Mouse (Mus musculus): ENCODE data around the gene 1700016K19Rik.
"Not testable (repeated sequence)": the region's sequence is repeated elsewhere in the genome, so short reads cannot be mapped to it uniquely, and the experiment has no call there.

The 1700016K19Rik gene

GRCm38 (mm10) chr11:75990965-75991835 lies 8.5 kb upstream of the 1700016K19Rik start:
- DNase-seq: no peak

DNA sequence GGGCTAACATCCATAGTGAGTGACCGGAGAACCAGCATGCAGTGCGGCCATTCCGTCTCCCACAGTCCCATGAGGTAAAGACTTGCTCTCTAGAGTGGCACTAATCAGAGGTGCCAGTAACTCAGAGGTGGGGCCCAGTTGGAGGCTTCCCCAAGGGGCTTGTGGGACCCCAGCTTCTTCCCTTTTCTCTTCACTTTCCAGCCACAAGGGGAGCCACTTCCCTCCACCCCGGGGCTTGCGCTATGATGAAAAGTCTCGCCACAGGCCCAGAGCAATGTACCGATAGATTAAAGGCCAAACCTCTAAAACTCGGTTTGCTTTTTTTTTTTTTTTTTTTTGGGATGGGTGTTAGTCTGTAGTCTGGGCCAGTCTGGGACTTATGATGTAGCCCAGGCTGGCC lies 7.8 kb upstream of the 1700016K19Rik start:
- DNase-seq: no peak

GRCm38 (mm10) chr11:75992481-75992880 lies 7.2 kb upstream of the 1700016K19Rik start:
- DNase-seq: no peak

- DNase-seq: no peak
Measured at GRCm38 (mm10) chr11:75994357-75994756, 5.4 kb upstream of the 1700016K19Rik start.

DNA sequence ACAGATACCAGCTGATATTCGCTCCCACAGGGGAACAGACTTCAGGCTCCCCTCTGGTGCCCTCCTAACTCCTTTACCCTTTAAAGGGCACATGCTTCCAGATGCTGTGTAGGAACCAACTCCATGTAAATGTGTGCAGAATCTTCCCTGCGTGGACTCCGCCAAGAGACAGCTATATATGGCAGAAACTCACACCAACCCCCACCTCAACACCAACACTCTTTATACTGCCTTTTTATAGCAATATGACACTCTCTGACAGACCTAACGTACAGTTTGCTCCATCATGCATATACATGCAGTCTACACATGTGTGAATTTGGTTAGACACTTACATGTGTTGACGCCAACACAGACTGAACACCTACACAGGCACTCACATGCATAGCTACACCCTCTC lies 989 bp downstream of the 1700016K19Rik start:
- DNase-seq: no peak

DNA sequence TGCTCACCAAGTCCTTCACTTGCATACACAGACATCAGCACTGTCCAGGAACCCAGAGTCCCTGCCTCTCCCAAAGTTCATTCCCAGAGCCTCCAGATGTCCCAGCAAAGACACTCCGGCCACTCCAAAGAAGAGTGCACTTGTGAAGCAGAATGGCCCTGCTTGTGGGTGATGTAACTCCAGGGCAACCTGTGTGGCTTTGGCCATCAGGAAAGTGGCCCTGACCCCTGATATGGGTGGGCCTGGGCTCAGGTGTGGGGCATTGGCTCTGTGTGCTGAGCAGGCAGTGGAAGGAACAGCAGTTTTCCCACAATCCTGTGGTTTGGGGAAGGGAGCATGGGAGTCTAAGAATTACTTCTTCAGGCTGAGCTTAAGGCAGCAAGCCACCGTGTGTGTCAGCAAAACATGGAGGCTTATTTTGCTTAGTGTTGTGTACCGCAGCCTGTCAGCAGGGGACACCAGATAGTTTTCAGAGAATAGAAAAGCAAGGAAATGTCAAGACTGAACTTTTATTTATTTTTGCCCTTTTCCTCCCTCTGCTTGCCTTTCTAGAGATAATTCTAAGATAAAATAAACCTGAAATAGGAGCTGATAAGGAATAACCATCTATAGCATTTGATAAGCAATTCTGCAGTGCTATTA lies 1.6 kb downstream of the 1700016K19Rik start:
- DNase-seq: peak; percentile 7

- not testable (repeated sequence) for DNase-seq
Measured at GRCm38 (mm10) chr11:76004276-76004675, 4.6 kb downstream of the 1700016K19Rik start.

DNA sequence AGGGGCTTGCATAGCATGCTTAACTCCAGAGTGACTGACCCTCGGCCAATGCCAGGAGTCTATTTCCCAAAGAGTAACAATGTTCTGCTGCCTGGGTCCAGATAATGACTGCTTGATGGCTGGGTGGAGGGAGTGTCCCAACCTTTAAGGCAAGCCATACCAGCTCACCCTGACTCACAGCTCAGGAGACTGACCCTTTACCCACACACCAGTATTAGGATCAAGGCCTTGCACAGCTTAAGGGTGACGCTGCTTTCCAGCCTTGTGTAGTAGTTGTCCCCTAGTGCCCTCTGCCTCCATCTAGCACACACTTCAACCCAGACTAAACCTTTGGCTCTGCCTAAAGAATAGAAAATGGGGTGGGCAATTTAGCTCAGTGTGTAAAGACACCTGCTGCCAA lies 8.4 kb downstream of the 1700016K19Rik start:
- DNase-seq: no peak

- no peak for DNase-seq
Measured at GRCm38 (mm10) chr11:76009101-76009500, 9.4 kb downstream of the 1700016K19Rik start.

DNA sequence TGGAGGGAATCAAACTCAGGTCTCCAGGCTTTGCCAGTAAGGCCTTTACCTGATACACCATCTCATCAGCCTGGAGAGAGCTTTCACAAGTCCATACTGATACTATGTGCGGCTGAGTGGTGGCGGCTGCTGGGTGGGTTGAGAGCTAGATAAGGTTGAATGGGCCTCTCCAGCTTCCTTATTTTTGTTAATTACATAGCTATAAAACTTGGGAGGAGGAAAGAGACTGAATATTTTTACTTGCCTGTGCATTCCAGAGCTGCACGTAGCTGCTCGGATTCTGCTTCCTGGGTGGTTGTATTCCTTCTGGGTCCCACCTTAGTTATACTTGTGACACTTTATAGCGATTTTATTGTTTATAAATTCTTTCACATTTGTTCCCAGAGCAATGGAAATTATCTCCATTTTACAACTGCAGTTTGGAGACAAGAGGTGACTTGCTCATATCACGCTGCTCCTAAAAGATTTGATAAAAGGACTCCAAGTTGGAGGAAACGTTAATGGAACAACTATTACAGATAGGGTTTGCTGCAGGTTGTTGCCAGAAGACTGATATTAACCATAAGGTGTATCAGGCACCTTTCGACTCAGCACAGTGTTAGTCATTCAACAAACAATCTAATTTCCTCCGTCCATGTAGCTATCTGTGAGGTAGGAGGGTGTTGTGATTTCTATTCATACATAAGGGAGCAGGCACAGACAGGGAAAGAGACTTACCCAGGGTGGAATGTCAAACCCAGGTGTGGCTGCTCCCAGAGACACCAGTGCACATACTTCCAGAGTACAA lies 11.3 kb downstream of the 1700016K19Rik start:
- DNase-seq: no peak

DNA sequence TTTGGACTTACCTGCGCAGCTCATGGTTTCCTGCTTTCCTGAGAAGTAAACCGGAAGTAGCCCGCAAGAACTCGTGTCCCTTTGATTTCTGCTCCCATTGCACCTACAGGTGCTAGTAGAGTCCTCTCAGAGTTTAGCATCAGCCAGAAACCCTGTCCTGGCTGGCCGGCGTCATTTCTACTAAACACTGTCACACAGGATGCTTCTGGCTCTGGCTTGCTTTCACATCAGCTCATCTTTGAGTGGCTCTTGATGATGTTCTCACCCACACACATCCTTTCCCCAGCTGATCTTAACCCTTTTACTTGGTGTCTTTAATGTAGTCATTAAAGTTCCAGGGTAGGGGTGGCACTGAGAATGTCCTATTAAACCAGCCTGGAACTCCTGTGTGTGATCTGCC lies 15.5 kb downstream of the 1700016K19Rik start:
- no peak for DNase-seq

- DNase-seq: no peak
Measured at GRCm38 (mm10) chr11:76015814-76016213, 16.1 kb downstream of the 1700016K19Rik start.

- DNase-seq: no peak
Measured at GRCm38 (mm10) chr11:76019879-76020278, 20.2 kb downstream of the 1700016K19Rik start.

DNA sequence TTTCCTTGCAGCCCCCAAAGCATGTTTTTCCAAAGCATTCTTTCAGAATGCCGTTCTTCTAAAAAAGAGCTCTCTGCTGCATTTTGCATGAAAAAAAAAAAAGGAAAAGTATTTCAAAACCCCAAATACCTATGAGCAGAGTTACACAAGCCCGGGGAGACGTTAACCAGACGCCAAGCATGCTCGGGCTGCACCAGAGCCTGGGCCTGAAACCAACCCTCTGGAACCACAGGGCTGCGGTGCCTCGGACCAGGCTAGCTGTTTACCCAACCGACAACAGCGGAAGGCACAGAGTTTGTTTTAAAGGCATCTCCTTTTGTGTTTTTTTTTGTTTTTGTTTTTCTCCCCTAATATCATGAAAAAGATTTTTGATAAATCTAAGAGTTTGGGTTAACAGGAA lies 21.2 kb downstream of the 1700016K19Rik start:
- DNase-seq: no peak

DNA sequence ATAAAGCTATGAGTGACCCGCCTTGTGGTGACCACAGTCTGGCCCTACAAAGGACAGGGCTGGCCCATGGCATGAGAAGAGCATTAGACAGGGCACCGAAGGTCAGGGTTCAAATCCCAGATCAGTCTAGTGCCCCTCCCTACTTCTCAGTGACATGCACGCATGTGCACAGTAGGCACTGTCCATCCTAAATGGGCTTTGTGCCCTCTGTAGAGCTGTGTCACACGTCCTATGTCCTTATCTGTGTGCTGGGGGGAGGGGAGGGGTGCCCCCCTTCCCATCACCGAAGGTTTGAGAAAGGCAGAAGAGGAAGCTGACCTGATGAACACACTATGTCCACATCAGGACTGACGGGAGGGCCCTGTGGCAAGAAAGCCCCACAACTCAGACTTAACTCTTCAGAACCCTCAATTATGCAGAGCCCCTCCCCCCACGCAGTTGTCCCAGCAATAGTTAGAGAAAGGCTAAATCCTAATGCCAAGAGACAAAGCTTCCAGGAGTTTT lies 25.4 kb downstream of the 1700016K19Rik start:
- DNase-seq: no peak

DNA sequence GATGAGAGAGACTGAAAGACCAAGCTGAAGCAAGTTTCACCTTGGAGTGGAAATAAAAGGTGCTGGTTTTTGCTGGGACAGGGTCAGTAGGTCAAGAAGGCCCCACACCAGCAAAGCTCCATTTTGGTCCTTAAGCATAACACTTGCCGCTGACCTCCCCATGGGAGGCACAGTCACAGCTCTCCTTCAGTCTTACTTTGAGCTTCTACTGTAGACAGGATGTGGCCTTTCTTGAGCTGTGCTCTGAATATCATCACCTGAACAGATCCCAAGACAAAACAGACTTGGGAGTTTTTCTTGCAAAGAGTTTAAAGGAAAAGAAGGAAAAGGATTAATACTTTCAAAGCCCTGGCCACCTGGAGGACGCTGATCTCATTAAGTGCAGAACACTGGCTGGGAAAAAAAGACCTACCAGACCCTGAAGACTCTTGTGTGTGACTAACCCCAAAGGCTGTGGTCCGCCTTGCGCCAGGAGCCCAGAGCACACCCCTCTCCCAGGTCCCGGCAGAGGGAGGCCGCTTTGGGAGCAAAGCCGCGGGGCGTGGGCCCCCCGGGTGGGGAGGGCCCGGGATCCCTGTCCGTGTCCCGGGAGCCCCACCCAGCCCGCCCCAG lies 26.9 kb downstream of the 1700016K19Rik start:
- no peak for DNase-seq

GRCm38 (mm10) chr11:76027139-76028071 lies 27.7 kb downstream of the 1700016K19Rik start, which contains the start of gene Rflnb:
TSS of gene Rflnb (minus strand) at chr11:76027782.
- peak; percentile 67 for DNase-seq

DNA sequence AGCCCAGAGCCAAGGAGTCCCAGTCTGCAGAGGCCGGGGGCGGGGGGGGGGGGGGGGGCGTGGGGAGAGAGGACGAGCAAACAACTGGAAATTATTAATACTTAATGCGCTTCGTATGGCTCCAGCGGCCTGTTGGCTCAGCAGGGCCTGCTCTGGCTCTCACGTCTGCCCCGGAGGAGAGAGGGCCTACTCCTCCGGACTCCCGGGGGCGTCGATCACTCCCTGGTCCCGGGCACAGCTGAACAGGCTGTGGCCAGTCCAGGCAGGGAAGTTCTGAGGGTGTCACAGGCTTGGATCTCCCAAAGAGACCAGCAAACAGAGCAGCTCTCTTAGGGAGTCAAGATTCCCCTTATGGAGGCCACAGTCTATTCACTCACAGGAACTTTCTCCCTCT lies 28.4 kb downstream of the 1700016K19Rik start:
- DNase-seq: no peak

DNA sequence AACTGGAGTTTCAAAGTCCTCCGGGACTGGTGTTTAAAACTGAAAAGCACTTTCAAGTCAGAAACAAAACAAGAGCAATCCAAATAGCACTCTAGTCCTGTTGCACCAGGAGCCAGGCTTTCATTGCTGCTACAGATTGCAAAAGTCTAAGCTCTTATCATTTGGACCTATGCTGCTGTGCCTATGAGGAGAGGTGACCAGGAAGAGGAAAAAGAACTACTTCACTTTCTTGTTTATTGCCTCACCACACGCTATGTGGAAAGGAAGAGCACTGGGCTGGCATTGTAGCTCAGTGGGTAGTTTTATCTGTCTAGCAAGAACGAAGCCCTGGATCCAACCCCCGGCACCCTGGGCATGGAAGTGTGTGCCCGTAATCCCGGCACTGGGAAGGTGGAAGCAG lies 33.6 kb downstream of the 1700016K19Rik start:
- DNase-seq: no peak

- no peak for DNase-seq
Measured at GRCm38 (mm10) chr11:76033836-76034235, 34.1 kb downstream of the 1700016K19Rik start.

DNA sequence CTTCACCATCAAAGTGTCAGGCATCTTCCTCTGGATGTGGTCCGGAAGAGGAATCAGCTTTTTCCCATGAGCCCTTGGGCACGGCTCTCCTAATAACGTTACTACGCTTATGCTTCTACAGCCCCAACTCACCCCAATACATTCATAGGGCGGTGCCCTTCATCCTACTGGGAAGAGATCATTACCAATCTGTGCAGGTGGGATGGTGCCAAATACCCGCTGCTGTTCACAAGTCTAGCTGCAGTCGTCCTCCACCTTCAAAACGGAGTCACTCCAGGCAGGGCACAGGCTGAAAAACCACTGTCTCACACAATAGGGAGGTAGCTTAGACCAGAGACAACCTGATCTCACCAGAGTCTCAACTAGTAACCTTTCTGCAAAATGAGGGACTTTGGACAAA lies 35.5 kb downstream of the 1700016K19Rik start:
- no peak for DNase-seq
